Mouse (Mus musculus) midbrain, embryonic 11.5 days (tissue): Measurements from ENCODE around the gene Cngb1. TPM values are rescaled to one million over a fixed set of nuclear protein-coding genes. Genes with fewer than 3 reads are reported as not detected.

Source experiments
- ATAC-seq: fragments of 200-750 bp; cut with Nextera tagmentation; 2 replicates; pipeline ENCODE4 v1.8.0; 2017; ENCODE audit warnings: moderate TSS enrichment, moderate library complexity; ENCODE audit not compliant: low FRiP score
- DNase-seq: peaks from one replicate; pipeline ENCODE4 v3.0.0; 2015; ENCODE audit warnings: low spot score; ENCODE audit errors: missing footprints
- H3K27ac ChIP-seq: fragments of 300-500 bp; sonication (generic); 2 replicates; pipeline ENCODE4 v1.5.1; 2014; ENCODE audit warnings: low read depth, low read length
- H3K27me3 ChIP-seq: fragments of 300-500 bp; sonication (generic); 2 replicates; pipeline ENCODE4 v1.6.1; 2014; ENCODE audit warnings: mild to moderate bottlenecking, low read length, moderate library complexity, mixed read lengths; ENCODE audit not compliant: control insufficient read depth, insufficient read depth
- H3K36me3 ChIP-seq: fragments of 300-500 bp; sonication (generic); 2 replicates; pipeline ENCODE4 v1.6.1; 2014; ENCODE audit warnings: mild to moderate bottlenecking, low read length, moderate library complexity, mixed read lengths; ENCODE audit not compliant: control insufficient read depth, insufficient read depth
- H3K4me1 ChIP-seq: fragments of 300-500 bp; sonication (generic); 2 replicates; pipeline ENCODE4 v1.6.1; 2014; ENCODE audit warnings: low read length; ENCODE audit not compliant: control insufficient read depth, insufficient read depth
- H3K4me2 ChIP-seq: fragments of 300-500 bp; sonication (generic); 2 replicates; pipeline ENCODE4 v1.6.1; 2014; ENCODE audit warnings: mild to moderate bottlenecking, moderate library complexity
- H3K4me3 ChIP-seq: fragments of 300-500 bp; sonication (generic); 2 replicates; pipeline ENCODE4 v1.5.1; 2014; ENCODE audit warnings: low read depth, low read length
- H3K9ac ChIP-seq: fragments of 300-500 bp; sonication (generic); 2 replicates; pipeline ENCODE4 v1.6.1; 2014; ENCODE audit warnings: low read length
- H3K9me3 ChIP-seq: fragments of 300-500 bp; sonication (generic); 2 replicates; pipeline ENCODE4 v1.6.1; 2016; ENCODE audit warnings: low read length; ENCODE audit not compliant: control insufficient read depth
- WGBS: fragments of 180-500 bp; shearing (Covaris S2); extraction: QIAGEN DNeasy Blood & Tissue Kit; methylation state at CpG from one replicate; pipeline ENCODE4 v1.1.7; 2014; 5-methylcytosine and 5-hydroxymethylcytosine counted together
- polyA plus RNA-seq: library from polyadenylated mRNA; unstranded; fragments of >200 nt; fragmentation: Nextera tagmentation; extraction: Ambion mirVana; gene quantifications from 2 replicates; pipeline ENCODE4 v1.2.1, GENCODE M21; 2014

Cngb1 gene
- polyA plus RNA-seq, 1 experiment from 2014 or later = 0.04 TPM

DNA sequence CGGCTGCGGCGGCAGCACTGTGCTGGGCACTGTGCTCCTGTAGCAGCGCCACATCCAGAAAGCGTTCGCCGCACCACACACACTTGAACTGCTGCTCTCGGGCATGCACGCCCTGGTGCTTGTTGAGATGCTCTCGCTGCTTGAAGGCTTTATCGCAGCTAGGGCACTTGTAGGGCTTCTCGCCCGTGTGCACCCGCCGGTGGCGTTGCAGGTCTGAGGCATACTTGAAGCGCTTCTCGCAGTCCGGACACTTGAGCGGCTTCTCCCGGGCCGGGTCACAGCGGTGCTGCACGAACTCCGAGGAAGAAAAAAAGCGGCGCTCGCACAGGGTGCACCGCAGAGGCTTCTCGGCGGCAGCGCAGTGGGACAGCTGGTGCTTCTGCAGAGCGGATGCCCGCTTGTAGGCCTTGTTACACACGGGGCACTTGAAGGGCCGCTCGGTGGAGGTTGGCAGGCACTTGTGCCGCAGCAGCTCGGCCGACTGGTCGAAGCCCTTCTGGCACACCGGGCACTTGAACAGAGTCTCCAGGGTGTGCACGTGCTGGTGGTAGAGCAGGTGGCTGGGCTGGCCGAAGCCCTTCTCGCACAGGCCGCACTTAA lies 21.6 kb upstream of the Cngb1 start:
- H3K9ac ChIP-seq = no peak overlapping the region

DNA sequence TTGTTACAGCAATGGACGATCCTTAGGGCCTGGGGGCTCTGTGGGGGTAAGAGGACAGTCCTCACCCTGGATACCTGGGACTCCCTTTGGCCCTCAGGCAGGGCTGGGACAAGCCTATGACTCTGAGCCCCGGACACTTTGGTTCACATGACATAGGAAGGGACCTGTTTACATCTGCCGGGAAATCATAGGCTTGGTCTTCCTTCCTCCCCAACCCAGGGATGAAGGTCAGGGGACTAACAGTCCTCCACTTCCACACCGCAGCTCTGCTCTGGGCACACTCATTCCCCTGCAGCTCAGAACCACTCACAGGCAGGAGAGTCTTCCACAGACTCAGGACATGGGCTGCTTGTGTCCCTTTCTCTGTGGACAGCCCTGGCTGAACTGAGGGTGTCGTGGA lies 20.4 kb upstream of the Cngb1 start:
- Histone ChIP-seq H3K27ac (no peak overlapping the region), H3K27me3 (no peaks in the 10 kb centered on the region), H3K4me1 (peaks cover 12% of the 10 kb centered on the region), H3K4me3 (no peak overlapping the region), H3K9me3 (no peaks in the 10 kb centered on the region), H3K9ac (no peak overlapping the region), H3K36me3 (peaks cover 31% of the 10 kb centered on the region), H3K4me2 (no peak overlapping the region)
- no peak for ATAC-seq
- no peak for DNase-seq
- WGBS = 90% methylated on average over 5 of the region's 5 CpGs

More for the DNA sequence above, 21.6 kb upstream of the Cngb1 start:
- Histone ChIP-seq H3K36me3 (peaks cover 31% of the 10 kb centered on the region), H3K4me2 (no peak overlapping the region), H3K27me3 (no peaks in the 10 kb centered on the region), H3K4me1 (peaks cover 12% of the 10 kb centered on the region), H3K27ac (no peak overlapping the region), H3K9me3 (no peaks in the 10 kb centered on the region), H3K4me3 (no peak overlapping the region)
- WGBS = 80% methylated on average over 46 of the region's 46 CpGs
- no peak for ATAC-seq
- DNase-seq = no peak

DNA sequence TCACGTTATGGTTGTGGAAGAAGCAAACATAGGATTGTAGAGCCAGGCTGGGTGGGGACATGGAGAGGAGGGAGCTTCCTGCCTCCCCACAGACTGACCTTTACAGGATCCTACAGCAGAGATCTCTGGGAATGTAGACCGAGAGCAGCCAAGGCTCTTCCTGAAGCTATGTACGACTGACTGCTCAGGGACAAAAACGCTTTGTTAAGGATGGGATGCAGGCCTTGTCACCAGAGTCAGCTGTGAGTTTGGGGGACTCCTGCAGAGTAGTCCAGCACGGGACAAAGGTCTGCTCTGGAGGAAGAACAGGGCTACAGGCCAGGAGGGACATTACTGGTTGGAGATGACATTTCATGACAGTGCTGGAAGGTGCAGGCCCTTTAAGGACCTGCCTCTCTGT lies 18.3 kb upstream of the Cngb1 start:
- ATAC-seq = no peak
- WGBS = 46% methylated on average over 5 of the region's 5 CpGs
- Histone ChIP-seq H3K4me3 (no peak overlapping the region), H3K9me3 (no peaks in the 10 kb centered on the region), H3K27me3 (0 out of 2 replicates have a peak, but pooled peaks cover 2% of the 10 kb centered on the region), H3K36me3 (peaks cover 31% of the 10 kb centered on the region), H3K27ac (no peak overlapping the region; the same call in 1 of the 2 replicates), H3K4me1 (peaks cover 6% of the 10 kb centered on the region; the same call in 1 of the 2 replicates), H3K9ac (no peak overlapping the region), H3K4me2 (no peak overlapping the region)
- DNase-seq = no peak

DNA sequence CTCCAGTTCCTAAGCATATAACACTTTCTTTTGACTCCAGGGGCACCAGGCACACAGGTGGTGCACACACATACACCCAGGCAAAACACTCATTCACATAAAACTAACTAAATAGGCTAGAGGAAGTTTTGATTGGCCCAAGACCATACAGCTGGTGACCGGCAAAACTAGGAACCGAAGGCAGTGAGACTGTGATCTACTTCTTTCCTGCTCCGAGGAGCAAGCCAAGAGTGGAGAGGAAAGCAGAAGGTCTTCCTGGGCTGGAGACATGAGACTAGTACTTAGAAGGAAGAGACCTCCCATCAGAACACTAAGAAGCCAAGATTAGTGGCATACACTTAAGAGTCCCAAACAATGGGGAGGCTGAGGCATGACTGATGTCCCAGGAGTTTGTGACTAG lies 16.8 kb upstream of the Cngb1 start:
- 0 out of 2 replicates have a peak, but pooled peaks cover 5% of the 10 kb centered on the region for H3K27me3 ChIP-seq
- H3K4me1 ChIP-seq = peaks cover 6% of the 10 kb centered on the region; the same call in 1 of the 2 replicates
- DNase-seq (no peak), ATAC-seq (no peak)
- H3K9ac ChIP-seq = no peak overlapping the region
- peaks cover 19% of the 10 kb centered on the region for H3K36me3 ChIP-seq
- 91% methylated on average over 3 of the region's 3 CpGs for WGBS
- H3K4me2 ChIP-seq = no peak overlapping the region
- no peak overlapping the region for H3K4me3 ChIP-seq
- no peak overlapping the region for H3K27ac ChIP-seq
- H3K9me3 ChIP-seq = no peaks in the 10 kb centered on the region

DNA sequence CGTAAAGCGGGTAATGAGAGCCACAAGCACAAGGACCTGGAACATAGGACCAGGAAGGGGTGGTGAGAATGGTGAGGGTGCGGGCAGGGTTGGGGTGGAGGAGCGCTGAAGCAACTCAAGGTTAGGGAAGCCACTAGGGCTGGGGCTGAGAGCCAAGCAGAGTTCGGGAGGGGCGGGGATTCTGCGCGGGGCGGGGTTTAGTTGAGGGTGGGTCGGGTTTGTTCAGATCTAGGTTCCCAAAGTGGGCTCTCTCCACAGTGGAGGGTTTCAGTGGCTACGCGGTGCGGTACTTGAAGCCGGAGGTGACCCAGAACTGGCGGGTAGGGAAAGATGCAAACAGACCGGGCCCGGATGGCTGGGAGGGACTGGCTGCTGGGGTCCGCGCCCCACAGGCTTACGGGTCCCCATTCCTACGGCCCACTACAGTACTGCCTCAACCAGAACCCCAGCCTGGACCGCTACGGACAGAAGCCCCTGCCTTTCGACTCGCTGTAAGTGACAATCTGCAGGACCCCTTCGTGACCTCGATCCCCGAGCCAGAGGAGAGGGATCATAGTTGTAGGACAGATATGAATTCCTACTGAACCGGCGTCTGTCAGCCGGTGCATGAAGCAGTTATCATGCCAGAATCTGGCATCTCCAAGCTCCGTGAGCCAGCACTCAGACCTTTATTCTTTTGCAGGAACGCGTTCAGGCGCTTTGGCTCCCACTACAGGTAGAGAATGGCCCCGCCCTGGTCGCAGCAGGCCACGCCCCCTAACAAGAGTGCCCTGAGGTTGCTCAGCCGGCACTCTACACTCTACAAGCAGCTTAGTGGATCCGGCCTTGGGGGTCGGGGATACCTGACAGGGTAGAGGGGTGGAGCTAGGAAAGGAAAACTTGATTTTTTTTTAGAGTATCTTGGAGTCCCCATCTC lies 14.1 kb upstream of the Cngb1 start:
- H3K4me3 ChIP-seq = peak overlapping the region; percentile 25
- WGBS = 2% methylated on average over 41 of the region's 41 CpGs
- no peaks in the 10 kb centered on the region for H3K9me3 ChIP-seq
- H3K27ac ChIP-seq = no peak overlapping the region
- H3K4me1 ChIP-seq = peaks cover 6% of the 10 kb centered on the region; the same call in 1 of the 2 replicates
- ATAC-seq = peak; percentile 64
- peak overlapping the region; percentile 41 for H3K9ac ChIP-seq
- H3K4me2 ChIP-seq = peak overlapping the region; percentile 60
- H3K36me3 ChIP-seq = peaks cover 3% of the 10 kb centered on the region; the same call in 1 of the 2 replicates
- H3K27me3 ChIP-seq = 0 out of 2 replicates have a peak, but pooled peaks cover 5% of the 10 kb centered on the region
- DNase-seq = peak; percentile 92

DNA sequence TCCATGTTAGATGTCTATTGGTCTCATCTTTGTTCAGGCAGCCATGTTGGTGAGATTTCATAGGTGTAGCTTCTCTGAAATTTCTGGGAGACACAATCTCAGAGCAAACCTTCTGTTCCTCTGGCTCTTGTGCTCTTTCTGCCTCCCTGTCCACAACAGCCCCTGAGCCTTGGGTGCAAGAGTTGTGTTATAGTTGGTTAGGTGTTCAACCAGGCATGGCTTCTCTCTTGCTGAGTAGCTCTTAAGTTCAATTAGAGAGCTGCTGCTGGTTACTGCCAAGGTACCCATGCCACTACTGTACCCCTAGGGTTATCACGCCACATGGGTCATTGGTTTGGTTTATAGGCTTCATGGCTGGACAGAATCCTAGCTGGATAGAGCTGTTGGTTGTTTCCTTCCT lies 9.0 kb upstream of the Cngb1 start:
- no peak overlapping the region for H3K4me3 ChIP-seq
- H3K4me2 ChIP-seq = no peak overlapping the region
- ATAC-seq = no peak
- 0 out of 2 replicates have a peak, but pooled peaks cover 5% of the 10 kb centered on the region for H3K27me3 ChIP-seq
- no peaks in the 10 kb centered on the region for H3K9me3 ChIP-seq
- no peak overlapping the region for H3K27ac ChIP-seq
- no peak for DNase-seq
- no peaks in the 10 kb centered on the region for H3K36me3 ChIP-seq
- WGBS = 88% methylated on average over 1 of the region's 1 CpGs
- H3K4me1 ChIP-seq = peaks cover 6% of the 10 kb centered on the region; the same call in 1 of the 2 replicates
- no peak overlapping the region for H3K9ac ChIP-seq

DNA sequence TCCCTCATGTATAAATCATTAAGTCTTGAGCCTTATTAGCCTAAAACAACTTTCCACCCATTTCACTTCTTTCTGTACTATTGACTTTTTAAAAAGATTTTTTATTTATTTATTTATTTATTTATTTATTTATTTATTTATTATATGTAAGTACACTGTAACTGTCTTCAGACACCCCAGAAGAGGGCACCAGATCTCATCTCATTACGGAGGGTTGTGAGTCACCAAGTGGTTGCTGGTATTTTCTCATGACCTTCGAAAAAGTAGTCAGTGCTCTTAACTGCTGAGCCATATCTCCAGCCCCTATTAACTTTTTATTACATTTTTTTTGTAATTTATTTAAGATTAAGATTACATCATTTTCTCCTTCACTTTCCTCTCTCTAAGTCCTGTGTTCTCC lies 8.3 kb upstream of the Cngb1 start:
- 84% methylated on average over 2 of the region's 2 CpGs for WGBS
- Histone ChIP-seq H3K27ac (no peak overlapping the region), H3K9me3 (no peaks in the 10 kb centered on the region), H3K4me2 (no peak overlapping the region), H3K4me3 (no peak overlapping the region), H3K27me3 (0 out of 2 replicates have a peak, but pooled peaks cover 4% of the 10 kb centered on the region), H3K9ac (no peak overlapping the region), H3K36me3 (no peaks in the 10 kb centered on the region), H3K4me1 (peaks cover 5% of the 10 kb centered on the region; the same call in 1 of the 2 replicates)
- no peak for ATAC-seq
- DNase-seq = no peak

DNA sequence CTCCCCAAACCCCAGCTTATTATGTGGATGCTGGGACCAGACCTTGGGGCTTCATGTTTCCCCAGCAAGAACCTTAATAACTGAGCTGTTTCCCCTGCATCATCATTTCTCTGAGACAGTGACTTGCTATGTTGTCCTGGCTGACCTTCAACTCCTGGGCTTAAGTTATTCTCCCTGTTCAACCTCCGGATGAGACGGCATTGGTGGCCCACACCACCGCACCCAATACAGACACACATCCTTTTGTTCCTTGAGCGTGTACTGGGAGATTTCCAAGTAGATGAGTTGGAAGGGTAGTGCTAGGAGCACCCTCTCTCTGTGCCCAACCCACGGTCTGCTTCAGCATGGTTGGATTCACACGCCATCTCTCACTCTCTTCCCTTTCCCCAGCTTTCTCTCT lies 7.5 kb upstream of the Cngb1 start:
- WGBS = 93% methylated on average over 6 of the region's 6 CpGs
- no peaks in the 10 kb centered on the region for H3K36me3 ChIP-seq
- H3K9ac ChIP-seq = no peak overlapping the region
- H3K4me1 ChIP-seq = peaks cover 5% of the 10 kb centered on the region; the same call in 1 of the 2 replicates
- no peak overlapping the region for H3K4me3 ChIP-seq
- no peak overlapping the region for H3K4me2 ChIP-seq
- DNase-seq (no peak), ATAC-seq (no peak)
- no peaks in the 10 kb centered on the region for H3K9me3 ChIP-seq
- no peaks in the 10 kb centered on the region for H3K27me3 ChIP-seq
- H3K27ac ChIP-seq = no peak overlapping the region

DNA sequence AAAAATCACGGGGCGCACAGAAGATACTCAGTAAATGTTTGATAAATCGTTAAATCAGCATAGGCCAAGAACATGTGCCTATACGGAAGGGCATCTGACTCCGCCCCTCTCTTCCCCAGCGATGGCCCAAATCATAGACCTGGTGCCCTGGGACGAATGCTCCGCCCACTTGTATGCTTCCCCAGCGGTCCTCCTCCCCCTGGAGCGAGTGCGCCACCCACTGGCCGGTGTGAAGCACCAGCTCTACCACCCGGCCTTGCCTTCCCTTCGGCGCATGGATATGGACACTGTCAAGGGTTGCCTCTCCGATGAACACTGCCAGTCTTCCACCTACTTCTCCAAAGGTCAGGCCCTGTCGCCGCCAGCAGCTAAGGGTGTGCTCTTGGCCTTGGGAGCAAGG lies 6.5 kb upstream of the Cngb1 start:
- peaks cover 5% of the 10 kb centered on the region; the same call in 1 of the 2 replicates for H3K4me1 ChIP-seq
- H3K36me3 ChIP-seq = no peaks in the 10 kb centered on the region
- DNase-seq = no peak
- H3K4me3 ChIP-seq = no peak overlapping the region
- 71% methylated on average over 18 of the region's 18 CpGs for WGBS
- no peak overlapping the region for H3K9ac ChIP-seq
- H3K27ac ChIP-seq = no peak overlapping the region
- no peak for ATAC-seq
- no peaks in the 10 kb centered on the region for H3K27me3 ChIP-seq
- no peak overlapping the region for H3K4me2 ChIP-seq
- H3K9me3 ChIP-seq = no peaks in the 10 kb centered on the region
